Mouse (Mus musculus) lung, adult 2 months (tissue): ENCODE data around the gene Tlk1. TPM values are rescaled to one million over a fixed set of nuclear protein-coding genes. Genes with fewer than 3 reads are reported as not detected.

Experiments used
- DNase-seq: peaks from one replicate; pipeline ENCODE4 v3.0.0; 2022
- H3K4me1 ChIP-seq: fragments of 200-500 bp; 2 replicates; pipeline ENCODE4 v1.6.1; 2011; ENCODE audit warnings: low read length; ENCODE audit not compliant: control insufficient read depth, insufficient read depth
- H3K4me3 ChIP-seq: fragments of 200-500 bp; replicated peaks from 2 replicates; pipeline ENCODE3; 2011; ENCODE audit warnings: low read depth, mild to moderate bottlenecking, control low read depth, low read length; ENCODE audit errors: extremely low read depth
- CTCF ChIP-seq: fragments of 200-500 bp; IDR thresholded peaks from 2 replicates; pipeline ENCODE4 v1.5.1; 2011; ENCODE audit warnings: mild to moderate bottlenecking, low read length, control low read depth; ENCODE audit not compliant: insufficient read depth
- POLR2A ChIP-seq: fragments of 200-500 bp; IDR thresholded peaks from 2 replicates; pipeline ENCODE4 v1.6.1; 2011; ENCODE audit warnings: low read depth, mild to moderate bottlenecking, control low read depth, low read length, borderline replicate concordance; ENCODE audit errors: extremely low read depth
- WGBS: fragments of 180-500 bp; shearing (Covaris S2); methylation state at CpG from one replicate; pipeline ENCODE4 v1.1.7; 2018; 5-methylcytosine and 5-hydroxymethylcytosine counted together
- polyA plus RNA-seq: library from polyadenylated mRNA; depleted of rRNA; stranded (reverse); fragments of >200 nt; gene quantifications from 2 replicates; pipeline ENCODE4 v1.2.3, GENCODE M21; 2012

Gene Tlk1
- polyA plus RNA-seq, 1 experiment = 12.3 TPM

DNA sequence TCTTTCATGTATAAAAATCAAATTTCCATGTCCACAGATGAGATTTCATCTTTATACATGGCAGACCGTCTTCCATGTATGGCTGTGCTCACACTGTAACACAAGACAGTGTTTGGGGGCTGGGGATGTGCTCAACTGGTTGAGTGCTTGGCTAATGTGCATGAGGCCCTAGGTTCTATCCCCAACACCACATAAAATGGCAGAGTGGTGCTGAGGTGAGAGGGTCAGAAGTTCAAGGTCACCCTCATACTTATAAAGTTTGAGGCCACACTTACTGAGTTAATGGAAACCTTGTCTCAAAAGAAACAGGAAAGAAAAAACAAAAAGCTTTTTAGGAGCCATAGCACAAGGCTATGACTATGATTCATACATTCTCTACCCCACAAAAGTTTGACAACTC, 25.1 kb downstream of the Tlk1 start:
- TF ChIP-seq CTCF = no peak
- no peak for TF ChIP-seq POLR2A
- WGBS = 91% methylated on average over 1 of the region's 1 CpGs
- DNase-seq = no peak
- H3K4me3 ChIP-seq = no peak overlapping the region
- H3K4me1 ChIP-seq = peaks cover 6% of the 10 kb centered on the region; the same call in 1 of the 2 replicates

DNA sequence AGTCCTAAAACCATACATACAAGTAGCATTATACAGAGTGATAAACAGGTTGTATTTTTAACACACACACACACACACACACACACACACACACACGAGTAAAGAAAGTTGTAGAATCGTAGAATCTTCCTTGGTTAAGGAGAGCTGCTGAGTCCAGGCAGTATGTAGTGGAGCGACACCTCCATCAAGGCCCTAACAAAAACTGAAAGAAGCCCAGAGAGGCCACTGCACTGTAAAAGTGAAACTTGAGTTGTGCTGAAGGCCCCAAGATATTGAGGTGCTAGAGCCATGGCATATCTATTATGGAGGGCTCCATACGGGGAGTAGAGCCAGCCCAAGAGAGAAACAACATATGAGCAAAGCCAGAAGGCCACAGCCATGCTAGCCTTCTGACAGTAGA, 32.3 kb downstream of the Tlk1 start:
- TF ChIP-seq POLR2A (no peak), CTCF (no peak)
- WGBS = 83% methylated on average over 4 of the region's 4 CpGs
- no peak overlapping the region for H3K4me3 ChIP-seq
- DNase-seq = no peak
- H3K4me1 ChIP-seq = no peaks in the 10 kb centered on the region; the same call in 1 of the 2 replicates

DNA sequence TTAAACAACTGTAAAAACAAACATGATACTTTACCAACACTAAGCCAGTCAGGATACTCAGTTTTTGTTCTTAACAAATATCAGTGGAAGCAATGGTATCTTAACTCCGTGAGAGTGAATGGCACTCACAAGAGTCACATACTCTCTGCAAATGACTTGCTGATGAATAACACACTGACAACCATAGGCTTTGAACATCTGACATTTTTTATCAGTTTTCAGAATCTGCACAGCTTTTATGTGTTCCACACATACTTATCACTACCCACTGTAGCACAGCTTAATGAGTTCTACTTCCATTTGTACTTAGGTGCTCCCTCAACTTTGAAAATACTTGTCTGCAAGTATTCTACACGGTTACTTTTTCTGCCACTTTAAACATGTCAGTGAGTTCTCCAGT, 35.3 kb downstream of the Tlk1 start:
- no peak for DNase-seq
- no peak for TF ChIP-seq POLR2A
- no peak for TF ChIP-seq CTCF
- H3K4me1 ChIP-seq = peaks cover 3% of the 10 kb centered on the region
- no peak overlapping the region for H3K4me3 ChIP-seq
- 50% methylated on average over 2 of the region's 2 CpGs for WGBS

DNA sequence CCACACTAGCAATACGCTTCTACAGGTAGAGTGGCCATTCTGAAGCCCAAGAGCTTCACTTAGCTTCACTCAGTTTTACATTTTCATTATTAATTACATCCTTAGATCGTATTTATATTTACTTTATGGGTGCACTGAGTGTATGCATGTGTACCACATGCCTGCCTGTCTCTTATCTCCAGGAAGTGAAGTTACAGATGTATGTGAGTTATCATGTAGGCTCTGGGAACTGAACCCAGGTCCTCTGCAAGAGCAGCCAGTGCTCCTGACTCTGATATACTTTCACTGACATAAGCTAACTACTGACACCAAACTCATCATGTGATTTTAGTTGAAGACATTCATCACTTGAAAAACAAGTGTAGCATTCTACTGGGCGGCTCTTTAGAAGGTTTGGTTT, 36.2 kb downstream of the Tlk1 start:
- DNase-seq = no peak
- peaks cover 3% of the 10 kb centered on the region for H3K4me1 ChIP-seq
- no peak for TF ChIP-seq POLR2A
- TF ChIP-seq CTCF = no peak
- no peak overlapping the region for H3K4me3 ChIP-seq
- WGBS = 72% methylated on average over 3 of the region's 3 CpGs

DNA sequence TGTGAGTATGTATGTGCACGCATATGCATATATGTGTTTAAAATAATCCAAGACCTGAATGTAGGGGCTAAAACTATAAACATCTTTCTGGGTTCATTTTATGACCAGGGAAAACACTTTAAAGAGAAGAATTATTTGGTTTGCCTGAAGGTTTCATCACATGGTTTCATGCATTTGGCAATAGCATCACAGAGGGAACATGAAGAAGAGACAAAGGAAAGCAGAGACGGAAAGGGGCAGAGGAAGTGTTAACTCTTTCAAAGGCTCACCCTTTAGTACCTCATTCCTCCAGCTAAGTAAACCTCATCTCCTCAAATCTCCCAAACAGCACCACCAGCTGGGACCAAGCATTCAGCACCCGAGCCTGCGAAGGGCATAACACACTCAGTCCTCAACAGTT, 41.1 kb downstream of the Tlk1 start:
- WGBS = 70% methylated on average over 4 of the region's 4 CpGs
- Histone ChIP-seq H3K4me3 (no peak overlapping the region), H3K4me1 (peaks cover 3% of the 10 kb centered on the region; the same call in 1 of the 2 replicates)
- TF ChIP-seq POLR2A (no peak), CTCF (no peak)
- DNase-seq = no peak

DNA sequence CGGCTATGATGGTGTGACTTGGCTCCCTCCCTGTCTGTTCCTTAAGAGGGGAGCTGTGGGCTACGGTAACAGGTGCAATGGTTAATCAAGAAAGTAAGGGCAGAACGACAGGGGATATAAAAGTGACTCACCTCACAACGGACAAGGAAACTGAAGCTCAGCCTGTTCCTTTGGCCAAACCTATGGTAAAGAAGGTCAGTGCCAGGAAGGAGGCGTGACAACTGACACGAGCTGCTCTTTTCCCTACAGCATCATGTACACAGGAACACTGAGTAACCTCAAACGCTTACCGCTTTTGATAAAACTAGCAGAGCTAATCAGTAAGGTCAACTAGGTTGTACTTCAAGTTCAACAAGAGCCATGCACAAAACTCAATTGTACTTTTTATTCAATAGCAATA, 42.0 kb downstream of the Tlk1 start:
- peaks cover 3% of the 10 kb centered on the region; the same call in 1 of the 2 replicates for H3K4me1 ChIP-seq
- no peak for DNase-seq
- WGBS = 73% methylated on average over 8 of the region's 8 CpGs
- H3K4me3 ChIP-seq = no peak overlapping the region
- TF ChIP-seq CTCF = no peak
- no peak for TF ChIP-seq POLR2A

DNA sequence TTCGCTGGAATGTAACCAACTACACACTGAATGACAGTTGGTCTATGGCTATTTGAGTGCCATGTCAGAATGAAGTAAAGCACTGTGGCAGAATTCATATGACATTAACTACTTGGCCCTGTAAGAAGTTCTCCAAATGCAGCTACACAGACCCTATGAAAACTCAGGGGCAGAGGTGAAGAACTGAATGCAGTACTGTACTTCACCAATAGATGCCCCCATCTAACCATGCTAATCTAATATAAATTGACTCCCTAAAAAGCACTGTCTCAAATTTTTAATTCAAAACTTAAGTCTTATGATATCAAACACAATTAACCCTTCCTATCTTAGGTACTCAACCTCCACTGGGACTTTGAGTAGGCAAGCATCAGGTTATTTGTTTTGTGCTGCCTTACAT, 45.9 kb downstream of the Tlk1 start:
- TF ChIP-seq POLR2A (no peak), CTCF (peak; percentile 34; the same call in 1 of the 2 replicates)
- H3K4me3 ChIP-seq = no peak overlapping the region
- no peaks in the 10 kb centered on the region for H3K4me1 ChIP-seq
- WGBS = 100% methylated on average over 1 of the region's 1 CpGs
- DNase-seq = no peak

DNA sequence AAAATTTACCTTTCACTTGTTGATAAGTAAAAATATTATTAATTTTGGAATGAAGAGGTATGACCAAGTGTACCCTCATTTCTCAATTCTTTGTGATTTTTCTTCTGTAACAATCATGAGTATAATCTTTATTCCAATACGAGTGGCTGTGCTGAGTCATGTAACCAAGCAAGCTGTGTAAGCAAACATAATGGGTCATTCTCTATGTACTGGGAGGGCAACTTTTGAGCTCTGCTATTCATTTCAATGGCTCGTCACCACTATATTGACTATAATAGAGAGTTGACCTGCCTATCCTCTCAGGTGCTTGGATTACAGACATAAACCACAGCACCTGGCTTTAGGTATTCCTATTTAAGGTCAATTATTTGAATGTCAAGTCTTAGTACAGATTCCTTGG, 48.8 kb downstream of the Tlk1 start:
- TF ChIP-seq CTCF (no peak), POLR2A (no peak)

DNA sequence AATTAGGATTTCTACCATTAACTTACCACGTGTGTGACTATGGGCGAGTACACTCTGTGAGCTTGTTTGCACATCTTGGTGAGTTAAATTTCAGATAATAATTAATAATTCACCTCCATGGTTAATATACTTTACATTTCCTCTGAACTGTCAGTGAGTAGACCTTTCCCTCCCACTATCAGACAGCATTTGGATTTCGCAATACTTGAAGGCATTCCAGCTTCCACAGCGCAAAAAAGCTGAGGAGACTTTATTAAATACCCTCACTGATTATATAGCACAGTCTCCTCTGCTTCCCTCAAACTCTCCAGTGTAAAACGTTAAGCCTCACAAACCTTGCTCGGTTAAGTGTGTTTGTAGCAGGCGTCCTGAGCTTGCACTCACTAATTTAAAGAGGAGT, 60.8 kb downstream of the Tlk1 start:
- no peaks in the 10 kb centered on the region; the same call in 1 of the 2 replicates for H3K4me1 ChIP-seq
- WGBS = 66% methylated on average over 7 of the region's 7 CpGs
- no peak for DNase-seq
- TF ChIP-seq POLR2A (no peak), CTCF (no peak)
- H3K4me3 ChIP-seq = no peak overlapping the region

More for the DNA sequence above, 48.8 kb downstream of the Tlk1 start:
- no peak for DNase-seq
- Histone ChIP-seq H3K4me1 (no peaks in the 10 kb centered on the region; the same call in 1 of the 2 replicates), H3K4me3 (no peak overlapping the region)
- WGBS = 53% methylated on average over 2 of the region's 2 CpGs

DNA sequence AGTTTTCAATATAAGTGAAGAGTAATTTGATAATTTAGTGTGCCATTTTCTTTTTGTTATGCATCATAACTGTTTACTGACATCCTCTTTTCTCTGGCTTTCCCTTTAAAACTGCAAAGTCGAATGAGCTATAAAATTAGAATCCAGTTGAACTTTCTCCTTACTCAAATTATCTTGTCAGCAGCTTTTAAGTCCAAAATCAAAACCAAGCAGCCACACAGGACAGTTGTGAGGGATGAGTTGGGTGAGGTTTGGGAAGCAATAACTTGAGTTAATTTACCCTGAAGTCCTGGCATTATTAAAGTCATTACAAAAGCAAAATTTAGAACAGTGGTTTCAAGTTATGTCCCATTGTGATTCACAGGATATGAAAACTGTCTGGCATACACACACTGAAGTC, 62.8 kb downstream of the Tlk1 start:
- no peak for TF ChIP-seq POLR2A
- TF ChIP-seq CTCF = no peak
- no peak for DNase-seq
- H3K4me3 ChIP-seq = no peak overlapping the region
- no peaks in the 10 kb centered on the region; the same call in 1 of the 2 replicates for H3K4me1 ChIP-seq
- WGBS = 67% methylated on average over 1 of the region's 1 CpGs

DNA sequence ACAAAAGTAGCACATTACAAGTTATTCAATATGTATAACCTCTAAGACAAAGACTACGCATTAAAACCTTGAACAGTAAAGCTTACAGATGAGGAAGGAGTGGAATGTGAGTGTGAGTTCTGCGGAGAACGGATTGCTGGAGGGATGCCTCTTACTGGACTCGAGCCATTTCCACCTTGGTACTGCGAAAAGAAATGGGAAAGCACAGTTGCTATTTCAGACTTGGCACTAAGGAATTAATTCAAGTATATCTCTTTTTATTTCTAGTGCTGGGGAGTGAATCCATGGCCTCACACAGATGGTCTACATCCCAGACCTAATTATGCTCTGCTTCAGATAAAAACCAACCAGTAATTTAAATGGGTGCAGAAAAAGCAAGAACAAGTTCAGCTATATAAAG, 73.4 kb downstream of the Tlk1 start:
- DNase-seq = no peak
- WGBS = 94% methylated on average over 5 of the region's 5 CpGs
- Histone ChIP-seq H3K4me3 (no peak overlapping the region), H3K4me1 (no peaks in the 10 kb centered on the region)
- TF ChIP-seq CTCF (no peak), POLR2A (no peak)
